Mouse (Mus musculus) erythroblast, embryonic 14.5 days (primary cell): ENCODE results near the gene Pik3r1.

ENCODE experiments used
- GATA1 ChIP-seq: IDR thresholded peaks from 2 replicates; pipeline ENCODE4 v1.6.1; 2012; ENCODE audit warnings: low read length, inconsistent platforms, mixed read lengths
- TAL1 ChIP-seq: IDR thresholded peaks from 3 replicates; pipeline ENCODE4 v1.6.1; 2012; ENCODE audit warnings: low read length, inconsistent platforms, mixed read lengths

DNA sequence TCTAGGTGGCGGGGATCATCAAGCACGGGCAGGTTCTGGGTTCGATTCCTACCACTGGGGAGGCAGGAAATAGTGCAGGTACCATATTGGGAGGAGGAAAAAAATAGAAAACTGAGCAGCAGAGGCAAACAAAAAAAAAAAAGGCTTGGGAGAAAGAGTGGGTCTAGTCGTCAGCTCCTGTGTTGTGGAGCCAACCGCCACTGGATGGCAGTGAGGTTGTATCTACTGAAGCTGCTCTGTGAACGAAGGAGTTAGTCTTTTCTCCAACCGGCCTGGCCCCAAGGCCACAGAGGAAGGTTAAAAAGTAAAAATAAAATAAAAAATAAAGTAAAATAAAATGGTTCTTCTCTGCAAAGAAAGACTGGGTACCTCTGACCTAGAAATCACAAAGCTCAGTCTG lies 39.2 kb downstream of the Pik3r1 start:
- no peak for TF ChIP-seq GATA1
- no peak for TF ChIP-seq TAL1
